15 mouse cellular contexts compared by ENCODE assay signal in genomic region chr2:21299681-21300080, GRCm38 (mm10).
DNase-seq lines count a peak whose midpoint lies in the region; ATAC-seq and TF ChIP-seq lines count a peak whose summit lies in the region.
"Had no signal": no experiment of that assay in that cellular context is flagged by ENCODE, and none has a peak within 500 bp of the region (broad histone marks: within the 10 kb centered on the region; RNA-seq: fewer than 3 reads in every experiment).

No protein-coding gene starts in this region.

- no peak for TF ChIP-seq POLR2A in lung, adult 2 months (IDR thresholded peaks at IDR 0.05; ENCODE audit: borderline replicate concordance, extremely low read depth, low read depth, low read length)

- no peaks in the 10 kb centered on the region for H3K27me3 ChIP-seq in embryonic facial prominence, embryonic 14.5 days (replicated peaks; ENCODE audit: control insufficient read depth, insufficient read depth, low read length)
- no peaks in the 10 kb centered on the region for H3K27me3 ChIP-seq in embryonic facial prominence, embryonic 10.5 days (replicated peaks; ENCODE audit: low read depth, poor library complexity, severe bottlenecking)
- no peaks in the 10 kb centered on the region for H3K27me3 ChIP-seq in lung, embryonic 14.5 days (ENCODE audit: insufficient read depth, low read length)
- H3K27me3 ChIP-seq in liver, embryonic 11.5 days (replicated peaks; ENCODE audit: control insufficient read depth, insufficient read depth, low read length): no peaks in the 10 kb centered on the region
- H3K27me3 ChIP-seq: heart, embryonic 13.5 days; liver, embryonic 15.5 days; neural tube, embryonic 12.5 days had no signal

- no peaks in the 10 kb centered on the region for H3K4me1 ChIP-seq in embryonic facial prominence, embryonic 14.5 days (ENCODE audit: control insufficient read depth, insufficient read depth, low read length)
- no peaks in the 10 kb centered on the region for H3K4me1 ChIP-seq in embryonic facial prominence, embryonic 10.5 days
- H3K4me1 ChIP-seq in lung, embryonic 14.5 days (ENCODE audit: insufficient read depth): no peaks in the 10 kb centered on the region
- no peaks in the 10 kb centered on the region for H3K4me1 ChIP-seq in lung, adult 2 months (ENCODE audit: control insufficient read depth, insufficient read depth, low read length)
- H3K4me1 ChIP-seq in liver, embryonic 11.5 days (replicated peaks; ENCODE audit: control insufficient read depth, insufficient read depth, low read length): no peaks in the 10 kb centered on the region
- H3K4me1 ChIP-seq: heart, embryonic 13.5 days; limb, embryonic 10.5 days; liver, embryonic 15.5 days; neural tube, embryonic 12.5 days had no signal

- H3K4me3 ChIP-seq in embryonic facial prominence, embryonic 14.5 days (ENCODE audit: low read depth, low read length): no peak overlapping the region
- H3K4me3 ChIP-seq in embryonic facial prominence, embryonic 10.5 days: no peak overlapping the region
- H3K4me3 ChIP-seq in lung, embryonic 14.5 days (ENCODE audit: low read depth, low read length): no peak overlapping the region
- H3K4me3 ChIP-seq in lung, adult 2 months (replicated peaks; ENCODE audit: extremely low read depth, low read depth, low read length): no peak overlapping the region
- H3K4me3 ChIP-seq in liver, embryonic 11.5 days (ENCODE audit: low read depth, low read length): no peak overlapping the region
- H3K4me3 ChIP-seq: heart, embryonic 13.5 days; limb, embryonic 10.5 days; liver, embryonic 15.5 days; neural tube, embryonic 12.5 days had no signal

- H3K4me2 ChIP-seq in embryonic facial prominence, embryonic 14.5 days (ENCODE audit: low read depth, low read length): no peak overlapping the region
- no peak overlapping the region for H3K4me2 ChIP-seq in lung, embryonic 14.5 days
- no peak overlapping the region for H3K4me2 ChIP-seq in liver, embryonic 11.5 days
- H3K4me2 ChIP-seq: heart, embryonic 13.5 days; liver, embryonic 15.5 days; neural tube, embryonic 12.5 days had no signal

- no peak for ATAC-seq in embryonic facial prominence, embryonic 14.5 days (ENCODE audit: low read depth)
- ATAC-seq in lung, embryonic 14.5 days (ENCODE audit: insufficient read depth): peak; percentile 87
- no peak for ATAC-seq in liver, embryonic 11.5 days (replicated peaks; ENCODE audit: low FRiP score)
- ATAC-seq: activated CD4-positive, CD25-positive, alpha-beta regulatory T cell, adult 4 months had no signal

- no peaks in the 10 kb centered on the region for H3K9me3 ChIP-seq in embryonic facial prominence, embryonic 14.5 days (ENCODE audit: control insufficient read depth, low read length)
- no peaks in the 10 kb centered on the region for H3K9me3 ChIP-seq in embryonic facial prominence, embryonic 10.5 days
- no peaks in the 10 kb centered on the region for H3K9me3 ChIP-seq in lung, embryonic 14.5 days (ENCODE audit: low read depth, low read length)
- H3K9me3 ChIP-seq in liver, embryonic 11.5 days (ENCODE audit: control insufficient read depth, low read length): no peaks in the 10 kb centered on the region
- H3K9me3 ChIP-seq: heart, embryonic 13.5 days; limb, embryonic 10.5 days; liver, embryonic 15.5 days; neural tube, embryonic 12.5 days had no signal

- no peaks in the 10 kb centered on the region for H3K36me3 ChIP-seq in embryonic facial prominence, embryonic 14.5 days (ENCODE audit: control insufficient read depth, insufficient read depth, low read length)
- no peaks in the 10 kb centered on the region for H3K36me3 ChIP-seq in embryonic facial prominence, embryonic 10.5 days (replicated peaks)
- no peaks in the 10 kb centered on the region for H3K36me3 ChIP-seq in lung, embryonic 14.5 days (ENCODE audit: insufficient read depth)
- H3K36me3 ChIP-seq in liver, embryonic 11.5 days (ENCODE audit: control insufficient read depth, insufficient read depth, low read length): no peaks in the 10 kb centered on the region
- H3K36me3 ChIP-seq: heart, embryonic 13.5 days; limb, embryonic 10.5 days; liver, embryonic 15.5 days; neural tube, embryonic 12.5 days had no signal

- peak; percentile 3 for DNase-seq in embryonic facial prominence, embryonic 14.5 days (ENCODE audit: low spot score)
- no peak for DNase-seq in embryonic facial prominence, embryonic 10.5 days (ENCODE audit: low spot score)
- DNase-seq in lung, embryonic 14.5 days: peak; percentile 83
- DNase-seq in lung, adult 2 months: no peak
- DNase-seq in cerebellum, adult 9-11 months: peak; percentile 36
- peak; percentile 15 for DNase-seq in lung, postnatal 36 days
- DNase-seq in ovary, postnatal 36 days (ENCODE audit: low spot score): no peak
- DNase-seq in liver, embryonic 11.5 days (ENCODE audit: low spot score): no peak
- DNase-seq: gastrocnemius, postnatal 36 days; thymus, adult 2 months had no signal

- no peak for TF ChIP-seq CTCF in lung, embryonic 14.5 days (IDR thresholded peaks at IDR 0.05; ENCODE audit: low read depth)
- no peak for TF ChIP-seq CTCF in lung, adult 2 months (IDR thresholded peaks at IDR 0.05; ENCODE audit: insufficient read depth, low read length)

- no peak overlapping the region for H3K27ac ChIP-seq in embryonic facial prominence, embryonic 14.5 days (replicated peaks; ENCODE audit: low read depth, low read length)
- no peak overlapping the region for H3K27ac ChIP-seq in embryonic facial prominence, embryonic 10.5 days (replicated peaks)
- no peak overlapping the region for H3K27ac ChIP-seq in lung, embryonic 14.5 days (ENCODE audit: low read depth)
- H3K27ac ChIP-seq in liver, embryonic 11.5 days (ENCODE audit: low read depth, low read length): no peak overlapping the region
- H3K27ac ChIP-seq: heart, embryonic 13.5 days; limb, embryonic 10.5 days; liver, embryonic 15.5 days; neural tube, embryonic 12.5 days had no signal

- no peak overlapping the region for H3K9ac ChIP-seq in embryonic facial prominence, embryonic 14.5 days (ENCODE audit: low read depth, low read length)
- H3K9ac ChIP-seq in lung, embryonic 14.5 days: no peak overlapping the region
- H3K9ac ChIP-seq in liver, embryonic 11.5 days (ENCODE audit: low read depth, low read length): no peak overlapping the region
- H3K9ac ChIP-seq: heart, embryonic 13.5 days; liver, embryonic 15.5 days; neural tube, embryonic 12.5 days had no signal

- 82% methylated on average over 5 of the region's 5 CpGs for WGBS in embryonic facial prominence, embryonic 14.5 days
- 93% methylated on average over 5 of the region's 5 CpGs for WGBS in embryonic facial prominence, embryonic 10.5 days
- WGBS in lung, embryonic 14.5 days: 42% methylated on average over 5 of the region's 5 CpGs
- 30% methylated on average over 5 of the region's 5 CpGs for WGBS in lung, adult 2 months
- WGBS in liver, embryonic 11.5 days: 90% methylated on average over 5 of the region's 5 CpGs

Comparison
In these comparisons a context has a peak if more than half of its experiments do, and no peak if none do; other contexts are left out.
1. DNase-seq: peak in embryonic facial prominence, embryonic 14.5 days (single experiment), lung, embryonic 14.5 days (single experiment), cerebellum, adult 9-11 months (single experiment) and lung, postnatal 36 days (single experiment); none in embryonic facial prominence, embryonic 10.5 days (single experiment), lung, adult 2 months (single experiment), ovary, postnatal 36 days (single experiment) and liver, embryonic 11.5 days (single experiment).